Mouse (Mus musculus) spleen, adult 2 months (tissue): ENCODE data around the gene Xkrx. TPM values are rescaled to one million over a fixed set of nuclear protein-coding genes. Genes with fewer than 3 reads are reported as not detected.
"Not testable (repeated sequence)": the region's sequence is repeated elsewhere in the genome, so short reads cannot be mapped to it uniquely, and the experiment has no call there.

ENCODE experiments used
- DNase-seq, 2 experiments: peaks; one replicate each; pipeline versions ENCODE4 v3.0.0 to v3.0.0-alpha.2; 2012 to 2021; ENCODE audit warnings: low spot score in 2 of 2, low read depth in 1 of 2
- H3K27ac ChIP-seq: fragments of 200-500 bp; 2 replicates; pipeline ENCODE4 v1.5.1; 2012; ENCODE audit warnings: low read length, inconsistent platforms; ENCODE audit not compliant: insufficient read depth
- H3K27me3 ChIP-seq: fragments of 200-500 bp; 2 replicates; pipeline ENCODE4 v1.6.1; 2012; ENCODE audit warnings: mild to moderate bottlenecking, moderate library complexity, low read length, inconsistent platforms; ENCODE audit not compliant: control insufficient read depth, insufficient read depth
- H3K36me3 ChIP-seq: fragments of 200-500 bp; 2 replicates; pipeline ENCODE4 v1.6.1; 2012; ENCODE audit warnings: mild to moderate bottlenecking, low read length, inconsistent platforms; ENCODE audit not compliant: control insufficient read depth, insufficient read depth
- H3K4me1 ChIP-seq: fragments of 200-500 bp; 2 replicates; pipeline ENCODE4 v1.6.1; 2011; ENCODE audit warnings: inconsistent platforms; ENCODE audit not compliant: control insufficient read depth, insufficient read depth, insufficient read length
- H3K4me3 ChIP-seq: fragments of 200-500 bp; 2 replicates; pipeline ENCODE4 v1.5.1; 2011; ENCODE audit warnings: mild to moderate bottlenecking, inconsistent platforms; ENCODE audit not compliant: insufficient read depth, insufficient read length; ENCODE audit errors: extremely low read depth
- CTCF ChIP-seq: fragments of 200-500 bp; IDR thresholded peaks from 2 replicates; pipeline ENCODE4 v1.5.1; 2011; ENCODE audit warnings: mild to moderate bottlenecking, inconsistent platforms; ENCODE audit not compliant: insufficient read depth, insufficient read length, insufficient replicate concordance; ENCODE audit errors: extremely low read depth
- POLR2A ChIP-seq: fragments of 200-500 bp; IDR thresholded peaks from 2 replicates; pipeline ENCODE4 v1.6.1; 2011; ENCODE audit warnings: low read depth, low read length, inconsistent platforms
- WGBS: fragments of 180-500 bp; shearing (Covaris S2); methylation state at CpG from one replicate; pipeline ENCODE4 v1.1.7; 2018; 5-methylcytosine and 5-hydroxymethylcytosine counted together
- polyA plus RNA-seq: library from polyadenylated mRNA; depleted of rRNA; stranded (reverse); fragments of >200 nt; gene quantifications from 2 replicates; pipeline ENCODE4 v1.2.3, GENCODE M21; 2012; rRNA removed

Gene Xkrx
- polyA plus RNA-seq = 6.0 and 8.9 TPM in 2 replicates

GRCm38 (mm10) chrX:134162043-134162720 lies at the start of gene Xkrx:
Xkrx (minus strand) TSS chrX:134162076.
- Histone ChIP-seq H3K4me3 (peak within 1 kb of the TSS; percentile 80), H3K27ac (peak within 1 kb of the TSS; percentile 92), H3K4me1 (peaks cover 2% of the 10 kb centered on the region; the same call in 1 of the 2 replicates), H3K27me3 (no peaks in the 10 kb centered on the region), H3K36me3 (no peaks in the 10 kb centered on the region)
- TF ChIP-seq CTCF = no peak
- no peak for TF ChIP-seq POLR2A
- DNase-seq = peak in 1 of 2 experiments; percentile 52
- WGBS = 60% methylated on average over 16 of the region's 16 CpGs

- TF ChIP-seq POLR2A (no peak), CTCF (no peak)
- no peak overlapping the region for H3K4me3 ChIP-seq
- H3K4me1 ChIP-seq = no peaks in the 10 kb centered on the region
- DNase-seq = no peak
- no peaks in the 10 kb centered on the region for H3K27me3 ChIP-seq
- 90% methylated on average over 7 of the region's 7 CpGs for WGBS
- 0 out of 2 replicates have a peak, but pooled peaks cover 1% of the 10 kb centered on the region for H3K36me3 ChIP-seq
- no peak overlapping the region for H3K27ac ChIP-seq
Measured at GRCm38 (mm10) chrX:134211151-134211642, 49.3 kb upstream of the Xkrx start.

GRCm38 (mm10) chrX:134208491-134208890 lies 46.6 kb upstream of the Xkrx start:
- TF ChIP-seq POLR2A = no peak
- TF ChIP-seq CTCF = no peak
- Histone ChIP-seq H3K27ac (no peak overlapping the region), H3K4me1 (no peaks in the 10 kb centered on the region), H3K27me3 (no peaks in the 10 kb centered on the region), H3K36me3 (peaks cover 1% of the 10 kb centered on the region; the same call in 1 of the 2 replicates), H3K4me3 (no peak overlapping the region)
- WGBS = 84% methylated on average over 2 of the region's 2 CpGs
- no peak for DNase-seq

- not testable (repeated sequence) for H3K36me3 ChIP-seq, H3K4me3 ChIP-seq, DNase-seq, H3K27ac ChIP-seq, H3K27me3 ChIP-seq, H3K4me1 ChIP-seq
- 94% methylated on average over 9 of the region's 9 CpGs for WGBS
Measured at GRCm38 (mm10) chrX:134187201-134187600, 25.3 kb upstream of the Xkrx start, which contains the start of gene Arl13a. Arl13a (plus strand) TSS chrX:134187501.

- TF ChIP-seq POLR2A (no peak), CTCF (no peak)
- WGBS = 88% methylated on average over 1 of the region's 1 CpGs
- no peak overlapping the region for H3K4me3 ChIP-seq
Measured at GRCm38 (mm10) chrX:134174699-134175098, 12.8 kb upstream of the Xkrx start.

GRCm38 (mm10) chrX:134170584-134170983 lies 8.7 kb upstream of the Xkrx start:
- no peak for TF ChIP-seq POLR2A
- no peak for TF ChIP-seq CTCF
- Histone ChIP-seq H3K36me3 (no peaks in the 10 kb centered on the region), H3K27ac (no peak overlapping the region), H3K4me3 (no peak overlapping the region), H3K4me1 (peaks cover 5% of the 10 kb centered on the region; the same call in 1 of the 2 replicates), H3K27me3 (no peaks in the 10 kb centered on the region)
- WGBS = 94% methylated on average over 1 of the region's 1 CpGs
- no peak for DNase-seq

More at GRCm38 (mm10) chrX:134174699-134175098, 12.8 kb upstream of the Xkrx start:
- no peak for DNase-seq
- Histone ChIP-seq H3K36me3 (no peaks in the 10 kb centered on the region), H3K4me1 (peaks cover 5% of the 10 kb centered on the region; the same call in 1 of the 2 replicates), H3K27ac (no peak overlapping the region), H3K27me3 (no peaks in the 10 kb centered on the region)

GRCm38 (mm10) chrX:134163484-134163883 lies 1.6 kb upstream of the Xkrx start:
- WGBS = 23% methylated on average over 4 of the region's 4 CpGs
- TF ChIP-seq CTCF = no peak
- TF ChIP-seq POLR2A = no peak
- Histone ChIP-seq H3K4me3 (peak overlapping the region; percentile 80), H3K27me3 (no peaks in the 10 kb centered on the region), H3K27ac (peak overlapping the region; percentile 92), H3K4me1 (peaks cover under 1% of the 10 kb centered on the region; the same call in 1 of the 2 replicates), H3K36me3 (no peaks in the 10 kb centered on the region)
- peak in 1 of 2 experiments; percentile 9 for DNase-seq
